Mouse (Mus musculus) layer of hippocampus, adult 9-11 months (tissue): ENCODE results near the gene Nudt3.

Source experiments
- DNase-seq: peaks from one replicate; pipeline ENCODE4 v3.0.0; 2022

Gene Nudt3

DNA sequence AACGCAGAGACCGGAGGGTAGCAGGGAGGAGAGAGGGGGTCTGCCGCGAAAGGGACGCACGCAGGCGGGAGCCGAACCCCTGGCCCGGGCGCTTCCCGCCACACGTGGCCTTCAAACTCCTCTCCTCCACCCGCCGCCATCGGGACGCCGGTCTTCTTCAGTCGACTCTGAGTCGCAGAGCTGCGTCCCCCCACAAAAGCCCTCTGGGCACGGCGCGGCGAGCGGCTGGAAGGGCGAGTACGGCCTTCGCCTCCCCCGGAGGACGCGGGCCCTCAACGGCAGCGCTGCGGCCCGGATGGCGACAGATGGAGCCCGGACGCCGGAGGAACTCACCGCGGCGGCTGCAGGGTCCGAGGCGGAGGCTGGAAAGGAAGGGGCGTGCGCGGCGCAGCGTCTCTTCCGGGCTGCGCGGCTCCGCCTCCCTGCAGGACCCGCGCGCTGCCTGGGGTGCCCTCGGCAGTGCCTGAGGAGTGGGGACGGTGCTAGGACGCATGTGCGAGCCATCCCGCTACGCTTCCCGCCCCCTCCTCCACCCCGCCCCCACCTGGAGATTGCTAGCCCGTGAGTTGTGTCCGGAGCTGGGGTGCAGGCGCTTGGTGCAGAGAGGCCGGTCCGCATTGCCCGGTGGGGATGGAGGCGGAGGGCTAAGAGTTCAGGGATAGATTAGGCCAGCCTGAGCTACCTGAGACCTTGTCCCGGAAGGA is 11.7 kb upstream of the Nudt3 start, which contains the start of gene RPS10-NUDT3:
RPS10-NUDT3 (minus strand) TSS at position 352 of the 704 bp plus-strand sequence.
- DNase-seq: peak; percentile 92

GRCm38 (mm10) chr17:27629249-27630020 is 6.1 kb upstream of the Nudt3 start:
- DNase-seq: peak; percentile 83

- DNase-seq: no peak
Observed at GRCm38 (mm10) chr17:27628376-27628775, 5.1 kb upstream of the Nudt3 start.

DNA sequence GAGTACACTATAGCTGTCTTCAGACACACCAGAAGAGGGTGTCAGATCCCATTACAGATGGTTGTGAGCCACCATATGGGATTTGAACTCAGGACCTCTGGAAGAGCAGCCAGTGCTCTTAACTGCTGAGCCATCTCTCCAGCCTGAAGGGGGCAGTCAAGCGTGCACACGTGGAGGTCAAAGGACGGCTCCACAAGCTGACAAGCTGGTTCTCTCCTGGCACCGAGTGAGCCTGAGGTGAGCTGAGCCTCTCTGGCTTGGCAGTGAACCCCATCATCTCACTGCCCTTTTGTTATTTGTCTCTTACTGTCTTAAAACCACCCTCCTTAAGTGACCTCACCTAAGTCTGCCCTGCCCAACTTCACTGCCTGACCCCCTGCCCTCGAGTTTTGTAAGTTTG is 4.2 kb upstream of the Nudt3 start:
- DNase-seq: no peak

GRCm38 (mm10) chr17:27626681-27627080 is 3.4 kb upstream of the Nudt3 start:
- peak; percentile 73 for DNase-seq

DNA sequence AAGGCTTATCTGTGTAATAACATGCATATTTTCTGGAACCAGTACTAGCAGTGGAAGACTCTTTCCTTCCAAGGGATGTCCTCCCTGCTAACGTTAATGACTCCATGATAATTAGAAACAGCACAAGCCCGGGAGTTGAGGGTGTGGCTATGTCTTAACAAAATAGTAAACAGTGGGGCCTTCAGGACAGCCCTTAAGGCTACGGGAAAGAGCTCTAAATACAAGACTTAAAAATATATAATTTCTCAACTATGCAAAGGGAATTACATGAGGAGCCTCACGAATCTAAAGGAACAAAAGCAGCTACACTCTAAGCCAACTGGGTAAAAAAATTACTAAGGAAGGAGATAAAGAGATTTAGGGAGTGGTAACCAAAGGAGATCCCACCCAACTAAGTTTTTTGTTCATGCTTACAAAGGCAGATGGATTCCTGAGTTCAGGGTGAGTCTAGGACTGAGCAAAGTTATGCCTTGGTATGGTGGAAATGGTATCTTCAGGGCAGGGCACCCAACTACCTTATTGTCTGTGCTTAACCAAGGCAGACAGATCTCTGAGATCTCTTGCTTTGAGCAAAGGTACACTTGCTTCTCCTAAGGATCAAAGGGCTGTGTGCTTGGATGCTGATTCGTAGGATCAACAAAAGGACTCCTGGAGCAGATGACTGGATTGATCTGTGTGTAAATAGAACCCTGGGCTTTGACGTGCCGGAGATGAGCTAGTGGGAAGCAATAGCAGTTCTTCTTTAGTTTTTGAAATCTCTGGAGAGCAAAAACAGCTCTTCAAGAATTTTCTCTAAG is 2.4 kb upstream of the Nudt3 start:
- no peak for DNase-seq

- DNase-seq: no peak
Observed at GRCm38 (mm10) chr17:27622611-27623359, 510 bp downstream of the Nudt3 start.

DNA sequence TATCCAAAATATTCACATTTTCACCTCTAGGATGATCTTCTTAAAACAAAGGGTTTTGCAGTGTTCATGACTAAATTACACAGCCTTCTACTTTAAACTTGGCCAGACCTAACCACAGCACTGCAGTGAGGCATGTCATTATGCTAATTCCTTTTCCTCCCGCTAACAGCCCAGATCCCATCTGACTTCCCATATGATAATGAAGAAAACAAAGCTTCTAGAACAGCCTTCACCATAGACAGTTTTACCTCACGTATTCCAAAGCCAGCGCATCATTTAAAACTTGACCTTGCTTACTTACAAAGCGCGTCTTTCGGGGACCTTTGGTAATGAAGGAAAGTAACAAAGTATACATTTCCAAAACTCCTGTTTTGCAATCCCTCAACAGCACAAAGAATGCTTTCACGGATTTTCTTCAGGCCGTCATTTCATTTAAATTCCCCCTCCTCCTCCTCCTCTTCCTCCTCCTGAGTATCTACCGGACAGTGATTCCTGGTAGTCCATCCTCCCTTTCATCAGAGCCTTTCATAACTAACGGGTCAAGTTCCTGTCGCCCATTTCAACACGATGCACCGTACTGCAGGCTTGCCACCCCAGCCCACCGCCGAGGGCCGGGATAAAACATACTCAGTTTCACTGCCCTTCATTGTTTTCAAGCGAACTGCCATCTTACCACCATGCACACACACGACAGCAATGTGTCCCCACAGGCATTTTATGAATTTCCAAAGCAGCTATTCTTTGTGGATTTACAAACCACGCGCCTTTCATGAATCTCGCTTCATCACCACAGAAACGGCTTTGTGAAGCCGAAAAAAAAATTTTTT is 1.4 kb downstream of the Nudt3 start:
- no peak for DNase-seq

GRCm38 (mm10) chr17:27621161-27621560 is 2.1 kb downstream of the Nudt3 start:
- no peak for DNase-seq

GRCm38 (mm10) chr17:27615388-27615787 is 7.9 kb downstream of the Nudt3 start:
- no peak for DNase-seq

- DNase-seq: no peak
Observed at GRCm38 (mm10) chr17:27613016-27613415, 10.3 kb downstream of the Nudt3 start.

GRCm38 (mm10) chr17:27611994-27612393 is 11.3 kb downstream of the Nudt3 start:
- DNase-seq: no peak

DNA sequence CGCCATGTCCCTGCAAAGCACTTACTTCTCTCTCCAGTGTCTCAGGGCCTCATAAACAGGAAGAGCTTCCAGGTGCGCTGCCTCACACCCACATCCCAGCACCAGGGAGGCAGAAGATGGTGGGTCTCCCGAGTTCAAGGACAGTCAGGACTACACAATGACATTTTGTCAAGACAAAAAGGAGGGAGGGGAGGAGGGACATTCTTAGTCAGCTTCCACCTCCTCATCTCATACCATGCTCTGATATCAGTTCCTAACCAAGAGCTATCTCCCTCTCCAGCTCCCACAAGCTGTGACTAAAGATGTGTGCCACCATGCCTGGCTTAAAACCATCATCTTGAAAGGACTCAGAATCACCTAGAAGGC is 11.8 kb downstream of the Nudt3 start:
- no peak for DNase-seq

DNA sequence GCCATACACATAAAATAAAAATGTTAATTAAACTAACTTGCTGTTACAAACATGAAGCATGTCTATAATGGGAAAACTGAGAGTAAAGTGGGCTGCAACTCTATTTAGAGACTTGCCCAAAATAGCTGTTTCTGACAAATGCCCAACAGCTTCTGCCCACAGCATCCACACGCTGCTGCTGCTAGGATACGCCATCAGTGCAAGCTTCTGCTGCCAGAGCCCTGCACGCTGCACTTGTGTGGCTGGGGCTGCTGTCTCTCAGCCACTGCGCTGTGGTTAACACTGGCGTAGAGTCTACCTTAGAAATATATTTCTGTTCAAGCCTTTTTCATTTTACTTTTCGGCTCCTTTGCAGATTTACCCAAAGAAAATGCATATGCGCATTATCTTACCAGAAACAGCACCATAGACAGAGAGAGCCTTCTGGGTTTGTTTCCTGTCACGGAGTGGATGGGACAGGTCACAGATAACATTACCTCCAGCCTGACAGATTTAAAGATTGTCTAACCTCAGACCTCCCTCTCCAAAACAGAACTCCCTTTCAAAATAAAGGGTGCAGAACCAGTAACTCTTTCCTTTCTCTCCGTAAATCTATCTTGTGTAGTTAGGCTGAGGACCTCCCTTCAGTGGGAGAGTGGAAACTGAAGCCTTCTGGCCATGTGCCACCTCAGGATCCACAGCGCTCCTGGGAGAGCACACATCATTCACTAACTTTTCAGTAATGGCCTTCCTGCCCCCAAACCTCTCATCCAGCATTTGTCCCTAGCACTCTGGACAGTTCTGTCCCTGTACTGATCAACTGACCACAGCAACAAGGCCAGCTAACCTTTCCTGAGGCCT is 12.4 kb downstream of the Nudt3 start:
- peak; percentile 91 for DNase-seq

GRCm38 (mm10) chr17:27609576-27609975 is 13.7 kb downstream of the Nudt3 start:
- no peak for DNase-seq

DNA sequence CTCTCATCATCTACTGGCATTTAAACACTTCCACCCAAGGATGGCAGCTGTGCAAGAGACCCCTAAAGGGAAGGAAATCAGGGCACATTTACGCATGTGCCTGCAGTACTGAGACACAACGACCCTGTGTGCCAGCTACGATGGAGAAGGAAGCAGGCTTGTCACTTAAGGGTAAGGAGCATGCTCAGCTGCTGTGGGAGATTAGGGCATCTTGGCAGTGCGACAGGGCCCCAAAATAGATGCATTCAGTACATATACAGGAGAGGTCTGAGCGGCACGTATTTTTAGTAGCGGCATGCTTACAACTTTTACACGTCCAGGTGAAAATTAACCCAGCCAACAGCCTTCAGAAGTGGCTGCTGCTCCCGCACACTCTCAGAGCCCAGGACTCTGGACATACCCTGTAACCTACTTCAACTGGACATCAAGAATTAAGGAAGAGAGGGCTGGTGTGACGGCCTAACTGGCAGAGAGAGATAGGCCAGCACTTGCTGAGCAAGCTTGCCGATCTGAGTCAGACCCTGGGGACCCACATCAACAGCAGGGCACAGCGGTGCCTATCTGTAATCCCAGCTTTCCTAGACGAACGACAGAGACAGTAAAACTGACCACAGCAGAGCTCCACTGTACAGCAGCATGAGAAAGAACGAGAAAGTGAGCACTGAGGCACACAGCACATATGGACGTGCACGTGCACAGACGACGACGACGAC is 19.6 kb downstream of the Nudt3 start:
- no peak for DNase-seq

- DNase-seq: no peak
Observed at GRCm38 (mm10) chr17:27603036-27603435, 20.3 kb downstream of the Nudt3 start.

DNA sequence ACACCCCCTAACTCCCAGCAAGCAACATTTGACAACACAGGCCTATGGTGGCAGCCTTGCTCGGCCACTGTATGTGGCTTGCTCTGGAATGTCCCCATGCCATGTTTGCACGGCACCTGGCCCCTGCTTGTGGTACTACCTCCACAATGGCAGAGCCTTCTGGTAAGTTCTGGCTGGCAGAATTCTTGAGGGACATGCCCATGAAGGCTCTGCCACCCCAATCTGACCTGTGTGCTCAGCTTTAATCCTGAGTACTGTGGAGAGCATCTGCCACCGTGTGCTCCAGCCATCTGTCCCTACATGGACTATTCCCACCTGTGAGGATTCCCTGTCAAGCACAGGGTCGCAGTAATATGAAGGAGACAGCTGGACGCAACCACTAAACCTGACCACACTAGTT is 22.4 kb downstream of the Nudt3 start:
- DNase-seq: no peak

GRCm38 (mm10) chr17:27600286-27600685 is 23.0 kb downstream of the Nudt3 start:
- DNase-seq: no peak
